Mouse (Mus musculus) midbrain, postnatal 0 days (tissue): ENCODE results near the gene Bbc3. TPM values are rescaled to one million over a fixed set of nuclear protein-coding genes. Genes with fewer than 3 reads are reported as not detected.

Experiments
- ATAC-seq: fragments of 200-750 bp; cut with Nextera tagmentation; 2 replicates; pipeline ENCODE4 v1.8.0; 2017; ENCODE audit warnings: moderate number of reproducible peaks, mild to moderate bottlenecking, moderate TSS enrichment, moderate library complexity; ENCODE audit not compliant: low FRiP score
- DNase-seq: peaks from one replicate; pipeline ENCODE4 v3.0.0-alpha.2; 2015; ENCODE audit warnings: low spot score
- H3K27ac ChIP-seq: fragments of 300-500 bp; sonication (generic); 2 replicates; pipeline ENCODE4 v1.5.1; 2014; ENCODE audit warnings: low read depth, mild to moderate bottlenecking, low read length, mixed read lengths
- H3K27me3 ChIP-seq: fragments of 300-500 bp; sonication (generic); 2 replicates; pipeline ENCODE4 v1.6.1; 2014; ENCODE audit warnings: low read length, control low read depth, mixed read lengths; ENCODE audit not compliant: insufficient read depth
- H3K36me3 ChIP-seq: fragments of 300-500 bp; sonication (generic); 2 replicates; pipeline ENCODE4 v1.6.1; 2014; ENCODE audit warnings: low read length, control low read depth, mixed read lengths; ENCODE audit not compliant: insufficient read depth
- H3K4me1 ChIP-seq: fragments of 300-500 bp; sonication (generic); 2 replicates; pipeline ENCODE4 v1.6.1; 2014; ENCODE audit warnings: mild to moderate bottlenecking, control low read depth, antibody characterized with exemption, low read length, mixed read lengths; ENCODE audit not compliant: insufficient read depth
- H3K4me2 ChIP-seq: fragments of 300-500 bp; sonication (generic); 2 replicates; pipeline ENCODE4 v1.6.1; 2014; ENCODE audit warnings: low read depth, mild to moderate bottlenecking, low read length, mixed read lengths; ENCODE audit not compliant: poor library complexity, severe bottlenecking
- H3K4me3 ChIP-seq: fragments of 300-500 bp; sonication (generic); 2 replicates; pipeline ENCODE4 v1.5.1; 2014; ENCODE audit warnings: low read depth, mild to moderate bottlenecking, low read length, moderate library complexity
- H3K9ac ChIP-seq: fragments of 300-500 bp; sonication (generic); replicated peaks from 2 replicates; pipeline ENCODE4 v1.6.1; 2014; ENCODE audit warnings: mild to moderate bottlenecking, low read length, moderate library complexity, mixed read lengths; ENCODE audit not compliant: poor library complexity, severe bottlenecking
- H3K9me3 ChIP-seq: fragments of 300-500 bp; sonication (generic); 2 replicates; pipeline ENCODE4 v1.6.1; 2016; ENCODE audit warnings: low read length, control low read depth
- CTCF ChIP-seq: IDR thresholded peaks from 2 replicates; pipeline ENCODE4 v1.5.1; 2016; ENCODE audit warnings: antibody characterized with exemption, mild to moderate bottlenecking
- WGBS: fragments of 180-500 bp; shearing (Covaris S2); extraction: QIAGEN DNeasy Blood & Tissue Kit; methylation state at CpG from one replicate; pipeline ENCODE4 v1.1.7; 2014; 5-methylcytosine and 5-hydroxymethylcytosine counted together
- polyA plus RNA-seq: library from polyadenylated mRNA; unstranded; fragments of >200 nt; fragmentation: Nextera tagmentation; extraction: Ambion mirVana; gene quantifications from 2 replicates; pipeline ENCODE4 v1.2.1, GENCODE M21; 2015
- total RNA-seq: library from RNA; depleted of rRNA; stranded (reverse); fragments of >200 nt; gene quantifications from 2 replicates; pipeline ENCODE4 v1.2.3, GENCODE M21; 2014

Bbc3 gene
- total and polyA plus RNA-seq, 2 experiments from 2014 or later = 38.9 to 45.1 TPM

DNA sequence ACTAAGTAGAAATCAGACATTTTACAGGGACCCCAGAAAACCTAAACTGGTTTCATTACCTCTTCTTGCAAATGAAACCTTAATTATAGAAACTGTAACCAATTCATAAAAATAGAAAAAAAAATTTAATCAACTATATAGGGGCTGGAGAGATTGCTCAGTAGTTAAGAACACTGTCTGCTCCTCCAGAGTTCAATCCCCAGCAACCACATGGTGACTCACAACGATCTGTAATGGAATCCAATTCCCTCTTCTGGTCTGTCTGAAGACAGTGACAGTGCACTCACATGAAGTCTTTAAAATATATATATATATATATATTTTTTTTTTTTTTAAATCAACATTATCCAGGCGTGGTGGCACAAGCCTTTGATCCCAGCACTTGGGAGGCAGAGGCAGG is 21.2 kb upstream of the Bbc3 start:
- Histone ChIP-seq H3K27ac (peak overlapping the region; percentile 85), H3K9ac (0 out of 2 replicates have a peak overlapping the region, but pooled peaks have one; percentile 57), H3K4me2 (peak overlapping the region; percentile 59), H3K36me3 (peaks cover 14% of the 10 kb centered on the region), H3K4me1 (0 out of 2 replicates have a peak, but pooled peaks cover 6% of the 10 kb centered on the region), H3K4me3 (peak overlapping the region; percentile 52), H3K9me3 (no peaks in the 10 kb centered on the region), H3K27me3 (no peaks in the 10 kb centered on the region)
- DNase-seq (no peak), ATAC-seq (no peak)
- 79% methylated on average over 2 of the region's 2 CpGs for WGBS
- TF ChIP-seq CTCF = no peak

DNA sequence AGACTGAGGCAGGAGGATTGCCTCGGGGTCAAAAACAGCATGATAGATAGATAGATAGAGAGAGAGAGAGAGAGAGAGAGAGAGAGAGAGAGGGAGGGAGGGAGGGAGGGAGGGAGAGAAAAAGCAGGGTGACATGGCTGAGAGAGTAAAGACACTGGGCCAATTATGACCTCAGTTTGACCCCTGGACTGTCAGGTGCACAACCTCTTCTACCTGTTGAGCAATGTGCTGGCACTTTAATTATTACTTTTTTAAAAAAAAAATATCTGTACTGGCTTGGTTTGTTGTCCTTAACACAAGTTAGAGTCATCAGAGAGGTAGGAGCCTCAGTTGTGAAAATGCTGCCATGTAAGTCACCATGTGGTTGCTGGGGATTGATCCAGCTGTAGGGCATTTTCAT is 20.4 kb upstream of the Bbc3 start:
- 76% methylated on average over 1 of the region's 1 CpGs for WGBS
- no peak for DNase-seq
- ATAC-seq = no peak
- TF ChIP-seq CTCF = no peak
- Histone ChIP-seq H3K9me3 (no peaks in the 10 kb centered on the region), H3K4me3 (no peak overlapping the region), H3K27ac (no peak overlapping the region), H3K36me3 (peaks cover 8% of the 10 kb centered on the region), H3K4me2 (no peak overlapping the region), H3K4me1 (0 out of 2 replicates have a peak, but pooled peaks cover 6% of the 10 kb centered on the region), H3K27me3 (no peaks in the 10 kb centered on the region), H3K9ac (no peak overlapping the region)

DNA sequence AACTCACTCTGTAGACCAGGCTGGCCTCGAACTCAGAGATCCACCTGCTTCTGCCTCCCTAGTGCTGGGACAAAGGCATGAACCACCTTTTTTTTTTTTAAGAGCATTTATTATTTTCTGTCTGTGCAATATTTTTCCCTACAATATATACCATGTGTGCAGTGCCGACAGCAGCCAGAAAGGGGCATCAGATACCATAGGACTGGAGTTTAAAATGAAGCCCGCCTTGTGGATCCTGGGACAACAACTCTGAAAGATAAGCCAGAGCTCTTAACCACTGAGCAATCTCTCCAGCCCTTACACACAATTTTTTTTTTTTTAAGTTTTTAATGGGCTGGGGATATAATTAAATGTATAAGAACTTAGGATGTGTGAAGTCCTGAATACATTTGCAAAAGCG is 13.8 kb upstream of the Bbc3 start:
- Histone ChIP-seq H3K9ac (no peak overlapping the region), H3K27me3 (no peaks in the 10 kb centered on the region), H3K9me3 (no peaks in the 10 kb centered on the region), H3K4me1 (peaks cover 4% of the 10 kb centered on the region; the same call in 1 of the 2 replicates), H3K27ac (no peak overlapping the region), H3K36me3 (no peaks in the 10 kb centered on the region), H3K4me2 (peak overlapping the region; percentile 77; the same call in 1 of the 2 replicates), H3K4me3 (no peak overlapping the region)
- TF ChIP-seq CTCF = peak; percentile 40; the same call in 1 of the 2 replicates
- WGBS = 31% methylated on average over 4 of the region's 4 CpGs
- DNase-seq (peak; percentile 64), ATAC-seq (peak; percentile 38)

DNA sequence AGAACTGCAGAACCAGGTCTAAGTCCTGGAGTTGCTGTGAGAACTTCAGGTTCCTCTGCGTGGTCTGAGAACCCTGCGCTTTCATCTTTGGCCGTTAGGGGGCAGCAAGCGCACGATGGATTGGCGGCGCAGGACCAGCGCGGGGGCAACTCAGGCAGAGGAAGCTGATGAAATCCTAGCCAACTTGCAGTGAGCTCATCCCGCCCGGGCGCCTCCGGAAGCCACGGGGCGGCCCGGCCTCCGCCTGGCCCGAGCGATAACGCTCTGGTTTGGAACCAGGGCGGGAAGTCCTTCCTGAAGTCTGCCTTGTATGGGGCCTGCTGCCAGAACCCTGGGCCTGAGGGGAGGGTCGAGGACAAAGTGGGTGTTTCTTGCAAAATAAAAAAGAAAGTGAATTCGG is 13.4 kb upstream of the Bbc3 start:
- Histone ChIP-seq H3K4me1 (peaks cover 4% of the 10 kb centered on the region; the same call in 1 of the 2 replicates), H3K9ac (peak overlapping the region; percentile 42), H3K4me3 (peak overlapping the region; percentile 37), H3K36me3 (no peaks in the 10 kb centered on the region), H3K4me2 (peak overlapping the region; percentile 77), H3K9me3 (no peaks in the 10 kb centered on the region), H3K27ac (peak overlapping the region; percentile 80), H3K27me3 (no peaks in the 10 kb centered on the region)
- TF ChIP-seq CTCF = peak; percentile 94
- WGBS = under 1% methylated on average over 23 of the region's 23 CpGs
- DNase-seq = peak; percentile 93
- ATAC-seq = peak; percentile 62

DNA sequence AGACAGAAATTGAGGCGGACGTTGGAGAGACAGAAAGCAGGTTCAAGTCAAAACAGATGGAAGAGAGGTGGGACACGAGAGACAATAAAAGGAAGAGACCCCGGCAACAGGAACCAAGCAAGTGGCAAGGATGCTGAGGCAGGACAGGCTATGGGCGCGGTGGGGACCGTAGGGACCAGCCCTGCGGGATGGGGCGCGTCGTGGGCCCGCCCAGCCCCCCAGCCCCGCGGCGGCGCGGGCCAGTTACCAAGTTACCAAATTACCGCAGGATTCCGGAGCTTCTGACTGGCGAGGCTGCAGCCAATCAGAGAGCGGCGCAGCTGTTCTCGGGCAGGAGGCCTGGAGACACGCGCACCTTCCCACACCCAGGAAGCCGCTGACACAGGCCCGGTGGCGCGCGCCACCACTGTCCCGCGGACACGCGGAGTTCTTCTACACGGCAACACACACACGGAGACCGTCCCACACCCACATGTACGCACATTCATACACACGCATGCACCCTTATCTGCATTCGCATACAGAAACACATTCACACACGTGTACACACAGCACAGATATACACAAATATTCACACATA is 12.8 kb upstream of the Bbc3 start:
- H3K4me1 ChIP-seq = peaks cover 4% of the 10 kb centered on the region; the same call in 1 of the 2 replicates
- peak overlapping the region; percentile 80 for H3K27ac ChIP-seq
- H3K27me3 ChIP-seq = no peaks in the 10 kb centered on the region
- H3K4me2 ChIP-seq = peak overlapping the region; percentile 77
- WGBS = 2% methylated on average over 39 of the region's 41 CpGs
- ATAC-seq = peak; percentile 35
- H3K9ac ChIP-seq = peak overlapping the region; percentile 42
- TF ChIP-seq CTCF = no peak
- H3K36me3 ChIP-seq = no peaks in the 10 kb centered on the region
- peak; percentile 83 for DNase-seq
- peak overlapping the region; percentile 37 for H3K4me3 ChIP-seq
- H3K9me3 ChIP-seq = no peaks in the 10 kb centered on the region

DNA sequence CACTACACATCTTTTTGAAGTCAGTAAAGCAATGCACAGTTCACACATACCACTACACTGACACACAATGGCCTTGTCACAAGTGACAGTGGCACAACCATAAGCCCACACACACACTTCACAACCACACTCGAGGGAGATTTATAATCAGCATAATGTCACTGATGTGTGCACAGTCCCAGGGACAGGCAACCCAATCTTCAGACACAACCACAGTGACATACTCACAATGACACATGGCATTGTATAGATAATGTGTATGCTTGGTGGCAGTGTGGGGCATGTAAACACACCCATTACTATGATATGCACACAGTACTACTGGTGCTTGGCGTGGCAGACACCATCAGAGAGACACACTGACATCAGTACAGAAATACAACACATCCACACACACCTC is 12.0 kb upstream of the Bbc3 start:
- H3K36me3 ChIP-seq = no peaks in the 10 kb centered on the region
- WGBS = 42% methylated on average over 2 of the region's 2 CpGs
- no peak overlapping the region; the same call in 1 of the 2 replicates for H3K4me3 ChIP-seq
- no peaks in the 10 kb centered on the region for H3K27me3 ChIP-seq
- H3K4me1 ChIP-seq = peaks cover 4% of the 10 kb centered on the region; the same call in 1 of the 2 replicates
- H3K9ac ChIP-seq = no peak overlapping the region
- ATAC-seq (no peak), DNase-seq (no peak)
- peak overlapping the region; percentile 77 for H3K4me2 ChIP-seq
- H3K27ac ChIP-seq = 0 out of 2 replicates have a peak overlapping the region, but pooled peaks have one; percentile 19
- TF ChIP-seq CTCF = no peak
- no peaks in the 10 kb centered on the region for H3K9me3 ChIP-seq
